Mouse (Mus musculus): Measurements from ENCODE around the gene Hmx1. TPM values are rescaled to one million over a fixed set of nuclear protein-coding genes. Genes with fewer than 3 reads are reported as not detected.

Gene Hmx1
- polyA plus RNA-seq, 1 experiment from 2014 or later, result not detected

- WGBS, result under 1% methylated on average over 48 of the region's 48 CpGs
- ATAC-seq (ENCODE audit: insufficient number of reproducible peaks, low FRiP score), result no peak
- Histone ChIP-seq H3K9me3 (replicated peaks) (no peaks in the 10 kb centered on the region), H3K36me3 (no peaks in the 10 kb centered on the region), H3K4me1 (replicated peaks) (peaks cover 16% of the 10 kb centered on the region), H3K27ac (ENCODE audit: poor library complexity, severe bottlenecking) (no peak overlapping the region), H3K9ac (no peak overlapping the region), H3K27me3 (replicated peaks) (peaks cover 97% of the 10 kb centered on the region), H3K4me3 (no peak overlapping the region), H3K4me2 (no peak overlapping the region)
Observed at GRCm38 (mm10) chr5:35399704-35400320, 10.9 kb downstream of the Hmx1 start.

- no peak for ATAC-seq (ENCODE audit: insufficient number of reproducible peaks, low FRiP score)
- H3K9ac ChIP-seq, result no peak overlapping the region
- peaks cover 16% of the 10 kb centered on the region for H3K4me1 ChIP-seq (replicated peaks)
- H3K4me2 ChIP-seq, result no peak overlapping the region
- WGBS, result 4% methylated on average over 8 of the region's 8 CpGs
- no peaks in the 10 kb centered on the region for H3K36me3 ChIP-seq
- H3K27ac ChIP-seq (ENCODE audit: poor library complexity, severe bottlenecking), result no peak overlapping the region
- no peak overlapping the region for H3K4me3 ChIP-seq
- no peaks in the 10 kb centered on the region for H3K9me3 ChIP-seq (replicated peaks)
- peaks cover 98% of the 10 kb centered on the region for H3K27me3 ChIP-seq (replicated peaks)
Observed at GRCm38 (mm10) chr5:35401240-35401639, 12.3 kb downstream of the Hmx1 start.

GRCm38 (mm10) chr5:35407411-35407930 lies 18.6 kb downstream of the Hmx1 start:
- no peak overlapping the region for H3K4me3 ChIP-seq
- H3K4me2 ChIP-seq, result no peak overlapping the region
- ATAC-seq (ENCODE audit: insufficient number of reproducible peaks, low FRiP score), result no peak
- H3K27me3 ChIP-seq (replicated peaks), result peaks cover 98% of the 10 kb centered on the region
- WGBS, result 70% methylated on average over 9 of the region's 9 CpGs
- no peak overlapping the region for H3K27ac ChIP-seq (ENCODE audit: poor library complexity, severe bottlenecking)
- H3K36me3 ChIP-seq, result no peaks in the 10 kb centered on the region
- no peaks in the 10 kb centered on the region for H3K4me1 ChIP-seq (replicated peaks)
- no peaks in the 10 kb centered on the region for H3K9me3 ChIP-seq (replicated peaks)
- H3K9ac ChIP-seq, result no peak overlapping the region

- Histone ChIP-seq H3K36me3 (no peaks in the 10 kb centered on the region), H3K4me2 (no peak overlapping the region), H3K4me3 (no peak overlapping the region), H3K9ac (no peak overlapping the region), H3K27me3 (replicated peaks) (peaks cover 98% of the 10 kb centered on the region), H3K27ac (ENCODE audit: poor library complexity, severe bottlenecking) (no peak overlapping the region), H3K9me3 (replicated peaks) (no peaks in the 10 kb centered on the region), H3K4me1 (replicated peaks) (no peaks in the 10 kb centered on the region)
- 53% methylated on average over 10 of the region's 10 CpGs for WGBS
- ATAC-seq (ENCODE audit: insufficient number of reproducible peaks, low FRiP score), result no peak
Observed at GRCm38 (mm10) chr5:35411028-35411427, 22.1 kb downstream of the Hmx1 start.

GRCm38 (mm10) chr5:35412833-35413232 lies 23.9 kb downstream of the Hmx1 start:
- Histone ChIP-seq H3K27ac (ENCODE audit: poor library complexity, severe bottlenecking) (no peak overlapping the region), H3K27me3 (replicated peaks) (peaks cover 98% of the 10 kb centered on the region), H3K4me1 (replicated peaks) (no peaks in the 10 kb centered on the region), H3K9ac (no peak overlapping the region), H3K4me3 (no peak overlapping the region), H3K4me2 (no peak overlapping the region), H3K9me3 (replicated peaks) (no peaks in the 10 kb centered on the region), H3K36me3 (no peaks in the 10 kb centered on the region)
- ATAC-seq (ENCODE audit: insufficient number of reproducible peaks, low FRiP score), result no peak
- WGBS, result 15% methylated on average over 12 of the region's 12 CpGs

GRCm38 (mm10) chr5:35417707-35418106 lies 28.8 kb downstream of the Hmx1 start:
- peaks cover 79% of the 10 kb centered on the region for H3K27me3 ChIP-seq (replicated peaks)
- H3K4me2 ChIP-seq, result no peak overlapping the region
- no peaks in the 10 kb centered on the region for H3K4me1 ChIP-seq (replicated peaks)
- no peaks in the 10 kb centered on the region for H3K9me3 ChIP-seq (replicated peaks)
- H3K27ac ChIP-seq (ENCODE audit: poor library complexity, severe bottlenecking), result no peak overlapping the region
- no peak overlapping the region for H3K4me3 ChIP-seq
- H3K9ac ChIP-seq, result no peak overlapping the region
- WGBS, result 62% methylated on average over 7 of the region's 7 CpGs
- no peaks in the 10 kb centered on the region for H3K36me3 ChIP-seq
- ATAC-seq (ENCODE audit: insufficient number of reproducible peaks, low FRiP score), result no peak

- Histone ChIP-seq H3K36me3 (no peaks in the 10 kb centered on the region), H3K4me3 (no peak overlapping the region), H3K9me3 (replicated peaks) (no peaks in the 10 kb centered on the region), H3K4me1 (replicated peaks) (no peaks in the 10 kb centered on the region), H3K4me2 (no peak overlapping the region), H3K9ac (no peak overlapping the region), H3K27me3 (replicated peaks) (peaks cover 45% of the 10 kb centered on the region), H3K27ac (ENCODE audit: poor library complexity, severe bottlenecking) (no peak overlapping the region)
- WGBS, result 59% methylated on average over 4 of the region's 4 CpGs
- no peak for ATAC-seq (ENCODE audit: insufficient number of reproducible peaks, low FRiP score)
Observed at GRCm38 (mm10) chr5:35421622-35422021, 32.7 kb downstream of the Hmx1 start.

GRCm38 (mm10) chr5:35425218-35425617 lies 36.3 kb downstream of the Hmx1 start:
- H3K4me1 ChIP-seq (replicated peaks), result no peaks in the 10 kb centered on the region
- ATAC-seq (ENCODE audit: insufficient number of reproducible peaks, low FRiP score), result no peak
- no peak overlapping the region for H3K4me2 ChIP-seq
- no peak overlapping the region for H3K4me3 ChIP-seq
- H3K27ac ChIP-seq (ENCODE audit: poor library complexity, severe bottlenecking), result no peak overlapping the region
- H3K36me3 ChIP-seq, result no peaks in the 10 kb centered on the region
- peaks cover 40% of the 10 kb centered on the region for H3K27me3 ChIP-seq (replicated peaks)
- no peak overlapping the region for H3K9ac ChIP-seq
- no peaks in the 10 kb centered on the region for H3K9me3 ChIP-seq (replicated peaks)
- 27% methylated on average over 11 of the region's 11 CpGs for WGBS

- peaks cover 52% of the 10 kb centered on the region for H3K27me3 ChIP-seq (replicated peaks)
- no peak overlapping the region for H3K27ac ChIP-seq (ENCODE audit: poor library complexity, severe bottlenecking)
- H3K4me2 ChIP-seq, result no peak overlapping the region
- no peaks in the 10 kb centered on the region for H3K4me1 ChIP-seq (replicated peaks)
- H3K4me3 ChIP-seq, result no peak overlapping the region
- WGBS, result 73% methylated on average over 6 of the region's 6 CpGs
- no peak for ATAC-seq (ENCODE audit: insufficient number of reproducible peaks, low FRiP score)
- H3K36me3 ChIP-seq, result no peaks in the 10 kb centered on the region
- no peaks in the 10 kb centered on the region for H3K9me3 ChIP-seq (replicated peaks)
- H3K9ac ChIP-seq, result no peak overlapping the region
Observed at GRCm38 (mm10) chr5:35427901-35428300, 39.0 kb downstream of the Hmx1 start.

GRCm38 (mm10) chr5:35428421-35428820 lies 39.5 kb downstream of the Hmx1 start:
- Histone ChIP-seq H3K9ac (no peak overlapping the region), H3K27ac (ENCODE audit: poor library complexity, severe bottlenecking) (no peak overlapping the region), H3K27me3 (replicated peaks) (peaks cover 57% of the 10 kb centered on the region), H3K36me3 (no peaks in the 10 kb centered on the region), H3K4me2 (no peak overlapping the region), H3K4me3 (no peak overlapping the region), H3K4me1 (replicated peaks) (no peaks in the 10 kb centered on the region), H3K9me3 (replicated peaks) (no peaks in the 10 kb centered on the region)
- no peak for ATAC-seq (ENCODE audit: insufficient number of reproducible peaks, low FRiP score)
- 80% methylated on average over 6 of the region's 6 CpGs for WGBS

GRCm38 (mm10) chr5:35432098-35432497 lies 43.2 kb downstream of the Hmx1 start:
- H3K27me3 ChIP-seq (replicated peaks), result peaks cover 51% of the 10 kb centered on the region
- ATAC-seq (ENCODE audit: insufficient number of reproducible peaks, low FRiP score), result no peak
- H3K4me2 ChIP-seq, result no peak overlapping the region
- WGBS, result 67% methylated on average over 6 of the region's 6 CpGs
- H3K9ac ChIP-seq, result no peak overlapping the region
- H3K4me1 ChIP-seq (replicated peaks), result no peaks in the 10 kb centered on the region
- H3K9me3 ChIP-seq (replicated peaks), result no peaks in the 10 kb centered on the region; the same call in 1 of the 2 replicates
- H3K27ac ChIP-seq (ENCODE audit: poor library complexity, severe bottlenecking), result no peak overlapping the region
- no peaks in the 10 kb centered on the region for H3K36me3 ChIP-seq
- H3K4me3 ChIP-seq, result no peak overlapping the region

- Histone ChIP-seq H3K4me1 (replicated peaks) (no peaks in the 10 kb centered on the region), H3K9ac (no peak overlapping the region), H3K27ac (ENCODE audit: poor library complexity, severe bottlenecking) (no peak overlapping the region), H3K4me3 (no peak overlapping the region), H3K36me3 (no peaks in the 10 kb centered on the region), H3K9me3 (replicated peaks) (peaks cover 12% of the 10 kb centered on the region), H3K27me3 (replicated peaks) (peaks cover 39% of the 10 kb centered on the region), H3K4me2 (no peak overlapping the region)
- WGBS, result 46% methylated on average over 5 of the region's 5 CpGs
- no peak for ATAC-seq (ENCODE audit: insufficient number of reproducible peaks, low FRiP score)
Observed at GRCm38 (mm10) chr5:35434038-35434437, 45.1 kb downstream of the Hmx1 start.
